Mouse (Mus musculus): ENCODE results near the gene Ipo9. TPM values are rescaled to one million over a fixed set of nuclear protein-coding genes. Genes with fewer than 3 reads are reported as not detected.

Gene Ipo9
- polyA plus RNA-seq (2014; fragmentation: Nextera tagmentation; extraction: Ambion mirVana), result 167 and 188 TPM in 2 replicates

DNA sequence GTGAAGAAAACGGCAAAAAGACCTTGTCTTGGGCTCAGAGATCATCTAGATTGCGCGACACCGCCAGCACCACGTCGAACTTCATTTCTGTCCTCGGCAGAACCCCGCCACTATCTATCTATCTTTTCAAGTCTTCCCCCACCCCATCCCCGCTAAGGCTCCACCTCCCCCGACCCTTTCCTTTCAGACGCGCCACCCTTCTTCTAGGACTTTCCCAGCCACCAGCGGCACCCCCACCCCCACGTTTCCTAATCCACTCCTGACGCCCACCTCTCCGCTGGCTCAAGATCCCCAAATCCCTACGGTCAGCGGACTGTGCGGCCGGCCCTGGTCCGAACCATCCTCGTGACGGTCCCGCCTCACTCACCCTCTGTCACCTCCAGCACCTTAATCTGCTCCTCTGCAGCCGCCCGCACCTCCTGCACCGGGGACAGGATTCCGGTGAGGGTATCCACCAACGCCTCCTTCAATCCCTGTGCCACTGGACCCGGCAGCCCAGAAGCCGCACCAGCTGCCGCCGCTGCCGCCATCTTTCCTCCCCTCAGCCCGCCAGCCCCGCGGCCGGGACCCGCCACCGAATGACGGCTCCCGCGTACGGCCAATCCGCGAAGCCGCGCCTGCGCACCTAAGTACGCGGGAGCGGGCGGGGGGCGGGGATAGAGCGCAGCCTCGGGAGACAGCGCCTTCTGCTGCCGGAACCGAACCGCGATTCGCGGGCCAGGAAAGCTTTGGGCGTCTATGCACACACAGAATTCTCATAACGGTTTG lies at the start of gene Ipo9:
Gene Ipo9, minus strand, starts transcription at position 599 of the 768 bp plus-strand sequence.
- H3K27me3 ChIP-seq (ENCODE audit: control insufficient read depth, insufficient read depth, low read length), result no peaks in the 10 kb centered on the region
- peak within 1 kb of the TSS; percentile 84 for H3K27ac ChIP-seq (ENCODE audit: low read depth, low read length)
- H3K36me3 ChIP-seq (ENCODE audit: control insufficient read depth, insufficient read depth, low read length), result peaks cover 3% of the 10 kb centered on the region; the same call in 1 of the 2 replicates
- DNase-seq (ENCODE audit: low spot score, missing footprints) (peak; percentile 98), ATAC-seq (ENCODE audit: low FRiP score) (peak; percentile 96)
- under 1% methylated on average over 61 of the region's 65 CpGs for WGBS
- H3K4me2 ChIP-seq, result peak within 1 kb of the TSS; percentile 60
- peak within 1 kb of the TSS; percentile 97 for H3K9ac ChIP-seq (ENCODE audit: low read length)
- H3K4me1 ChIP-seq (ENCODE audit: control insufficient read depth, insufficient read depth, low read length), result peaks cover 24% of the 10 kb centered on the region
- peak within 1 kb of the TSS; percentile 87 for H3K4me3 ChIP-seq (ENCODE audit: low read depth, low read length)
- no peaks in the 10 kb centered on the region for H3K9me3 ChIP-seq (ENCODE audit: control insufficient read depth, low read length)

- H3K27ac ChIP-seq (ENCODE audit: low read depth, low read length), result no peak overlapping the region
- no peak for ATAC-seq (ENCODE audit: low FRiP score)
- no peak overlapping the region for H3K4me3 ChIP-seq (ENCODE audit: low read depth, low read length)
- peaks cover 4% of the 10 kb centered on the region; the same call in 1 of the 2 replicates for H3K36me3 ChIP-seq (ENCODE audit: control insufficient read depth, insufficient read depth, low read length)
- H3K9ac ChIP-seq (ENCODE audit: low read length), result no peak overlapping the region
- no peaks in the 10 kb centered on the region for H3K9me3 ChIP-seq (ENCODE audit: control insufficient read depth, low read length)
- H3K4me1 ChIP-seq (ENCODE audit: control insufficient read depth, insufficient read depth, low read length), result no peaks in the 10 kb centered on the region
- WGBS, result 90% methylated on average over 7 of the region's 7 CpGs
- no peak overlapping the region for H3K4me2 ChIP-seq
- DNase-seq (ENCODE audit: low spot score, missing footprints), result no peak
- H3K27me3 ChIP-seq (ENCODE audit: control insufficient read depth, insufficient read depth, low read length), result no peaks in the 10 kb centered on the region
Measured at GRCm38 (mm10) chr1:135475571-135475895, 45.2 kb upstream of the Ipo9 start.

- ATAC-seq (ENCODE audit: low FRiP score), result no peak
- no peak overlapping the region for H3K9ac ChIP-seq (ENCODE audit: low read length)
- 76% methylated on average over 15 of the region's 15 CpGs for WGBS
- no peaks in the 10 kb centered on the region for H3K4me1 ChIP-seq (ENCODE audit: control insufficient read depth, insufficient read depth, low read length)
- no peaks in the 10 kb centered on the region for H3K9me3 ChIP-seq (ENCODE audit: control insufficient read depth, low read length)
- no peaks in the 10 kb centered on the region for H3K27me3 ChIP-seq (ENCODE audit: control insufficient read depth, insufficient read depth, low read length)
- no peak overlapping the region for H3K4me3 ChIP-seq (ENCODE audit: low read depth, low read length)
- no peak for DNase-seq (ENCODE audit: low spot score, missing footprints)
- peaks cover 5% of the 10 kb centered on the region; the same call in 1 of the 2 replicates for H3K36me3 ChIP-seq (ENCODE audit: control insufficient read depth, insufficient read depth, low read length)
- H3K27ac ChIP-seq (ENCODE audit: low read depth, low read length), result no peak overlapping the region
- H3K4me2 ChIP-seq, result no peak overlapping the region
Measured at GRCm38 (mm10) chr1:135474861-135475570, 44.7 kb upstream of the Ipo9 start.

DNA sequence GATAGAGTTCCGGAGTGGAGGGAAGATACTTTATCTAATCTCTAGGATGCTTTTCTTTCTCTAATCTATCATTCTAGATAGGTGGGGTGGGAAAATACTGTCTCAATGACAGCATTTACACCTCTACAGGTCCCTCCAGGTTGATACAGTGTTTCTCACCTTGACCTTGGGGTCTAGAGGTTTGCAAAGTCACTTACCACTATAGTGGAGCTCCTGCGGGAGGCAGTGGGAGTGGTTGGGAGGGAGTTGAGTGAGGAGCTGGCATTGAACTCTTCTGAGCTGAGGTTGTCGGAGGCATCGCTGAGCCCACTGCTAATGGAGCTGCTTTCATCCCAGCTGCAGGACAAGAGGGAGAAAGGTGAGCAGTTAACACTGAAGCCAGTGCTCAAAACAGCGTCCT lies 42.2 kb upstream of the Ipo9 start:
- Histone ChIP-seq H3K4me3 (ENCODE audit: low read depth, low read length) (no peak overlapping the region), H3K36me3 (ENCODE audit: control insufficient read depth, insufficient read depth, low read length) (peaks cover 5% of the 10 kb centered on the region; the same call in 1 of the 2 replicates)
- WGBS, result 84% methylated on average over 5 of the region's 5 CpGs

GRCm38 (mm10) chr1:135471742-135472141 lies 41.4 kb upstream of the Ipo9 start:
- no peak for ATAC-seq (ENCODE audit: low FRiP score)
- no peak for DNase-seq (ENCODE audit: low spot score, missing footprints)
- 91% methylated on average over 5 of the region's 5 CpGs for WGBS
- Histone ChIP-seq H3K27me3 (ENCODE audit: control insufficient read depth, insufficient read depth, low read length) (no peaks in the 10 kb centered on the region), H3K9me3 (ENCODE audit: control insufficient read depth, low read length) (no peaks in the 10 kb centered on the region), H3K4me3 (ENCODE audit: low read depth, low read length) (no peak overlapping the region), H3K27ac (ENCODE audit: low read depth, low read length) (no peak overlapping the region), H3K4me1 (ENCODE audit: control insufficient read depth, insufficient read depth, low read length) (no peaks in the 10 kb centered on the region), H3K4me2 (no peak overlapping the region), H3K9ac (ENCODE audit: low read length) (no peak overlapping the region), H3K36me3 (ENCODE audit: control insufficient read depth, insufficient read depth, low read length) (peaks cover 8% of the 10 kb centered on the region; the same call in 1 of the 2 replicates)

More for the DNA sequence above, 42.2 kb upstream of the Ipo9 start:
- H3K9me3 ChIP-seq (ENCODE audit: control insufficient read depth, low read length), result no peaks in the 10 kb centered on the region
- no peaks in the 10 kb centered on the region for H3K4me1 ChIP-seq (ENCODE audit: control insufficient read depth, insufficient read depth, low read length)
- H3K27me3 ChIP-seq (ENCODE audit: control insufficient read depth, insufficient read depth, low read length), result no peaks in the 10 kb centered on the region
- no peak overlapping the region for H3K27ac ChIP-seq (ENCODE audit: low read depth, low read length)
- H3K4me2 ChIP-seq, result no peak overlapping the region
- no peak for ATAC-seq (ENCODE audit: low FRiP score)
- H3K9ac ChIP-seq (ENCODE audit: low read length), result no peak overlapping the region
- DNase-seq (ENCODE audit: low spot score, missing footprints), result no peak

DNA sequence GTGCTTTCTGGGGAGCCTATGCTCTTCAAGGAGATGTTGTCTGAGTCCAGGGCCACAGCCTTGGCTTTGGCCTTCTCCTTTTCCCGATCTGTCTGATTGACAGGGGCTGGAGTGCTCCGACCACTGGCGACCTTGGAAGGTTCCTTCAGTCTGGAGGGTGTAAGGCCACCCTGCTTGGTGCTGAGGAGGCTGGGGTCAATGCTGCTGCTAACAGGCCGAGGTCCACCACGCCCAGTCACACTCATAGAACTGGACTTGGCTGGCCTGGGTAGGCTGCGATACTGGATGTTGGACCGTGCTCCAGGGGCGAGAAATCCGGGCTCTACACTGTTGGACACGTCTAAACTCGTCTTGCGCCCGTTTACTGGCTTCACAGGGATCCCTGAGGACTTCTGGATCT lies 40.2 kb upstream of the Ipo9 start:
- no peak overlapping the region for H3K4me3 ChIP-seq (ENCODE audit: low read depth, low read length)
- H3K9ac ChIP-seq (ENCODE audit: low read length), result no peak overlapping the region
- no peaks in the 10 kb centered on the region for H3K9me3 ChIP-seq (ENCODE audit: control insufficient read depth, low read length)
- peak; percentile 45 for DNase-seq (ENCODE audit: low spot score, missing footprints)
- H3K4me2 ChIP-seq, result no peak overlapping the region
- no peaks in the 10 kb centered on the region for H3K4me1 ChIP-seq (ENCODE audit: control insufficient read depth, insufficient read depth, low read length)
- H3K36me3 ChIP-seq (ENCODE audit: control insufficient read depth, insufficient read depth, low read length), result peaks cover 8% of the 10 kb centered on the region; the same call in 1 of the 2 replicates
- H3K27ac ChIP-seq (ENCODE audit: low read depth, low read length), result no peak overlapping the region
- 93% methylated on average over 13 of the region's 13 CpGs for WGBS
- no peaks in the 10 kb centered on the region for H3K27me3 ChIP-seq (ENCODE audit: control insufficient read depth, insufficient read depth, low read length)
- no peak for ATAC-seq (ENCODE audit: low FRiP score)

DNA sequence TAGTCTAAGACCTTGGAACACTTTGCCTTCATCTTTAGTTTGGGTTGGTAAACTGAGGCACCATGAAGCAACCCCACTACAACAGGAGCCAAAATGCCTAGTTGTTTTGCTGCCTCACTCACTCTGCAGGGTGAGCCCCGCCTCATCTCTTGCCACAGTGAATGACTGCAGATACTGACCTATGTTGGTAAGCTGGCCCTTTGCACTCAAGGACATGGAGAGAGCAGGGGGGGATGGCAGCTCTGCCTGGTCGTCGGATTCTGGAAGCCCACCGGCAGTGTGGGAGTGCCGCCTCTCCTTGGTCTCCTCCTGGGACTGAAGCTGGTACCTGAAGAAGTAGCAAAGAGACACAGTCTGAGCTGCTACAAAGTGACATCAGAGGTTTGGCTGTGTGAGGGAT lies 37.2 kb upstream of the Ipo9 start:
- no peak overlapping the region for H3K27ac ChIP-seq (ENCODE audit: low read depth, low read length)
- H3K4me2 ChIP-seq, result no peak overlapping the region
- no peak overlapping the region for H3K4me3 ChIP-seq (ENCODE audit: low read depth, low read length)
- H3K36me3 ChIP-seq (ENCODE audit: control insufficient read depth, insufficient read depth, low read length), result peaks cover 10% of the 10 kb centered on the region; the same call in 1 of the 2 replicates
- 96% methylated on average over 5 of the region's 5 CpGs for WGBS
- no peaks in the 10 kb centered on the region for H3K9me3 ChIP-seq (ENCODE audit: control insufficient read depth, low read length)
- no peaks in the 10 kb centered on the region for H3K27me3 ChIP-seq (ENCODE audit: control insufficient read depth, insufficient read depth, low read length)
- DNase-seq (ENCODE audit: low spot score, missing footprints), result no peak
- H3K9ac ChIP-seq (ENCODE audit: low read length), result no peak overlapping the region
- ATAC-seq (ENCODE audit: low FRiP score), result no peak
- no peaks in the 10 kb centered on the region for H3K4me1 ChIP-seq (ENCODE audit: control insufficient read depth, insufficient read depth, low read length)

GRCm38 (mm10) chr1:135466935-135467334 lies 36.6 kb upstream of the Ipo9 start:
- Histone ChIP-seq H3K9ac (ENCODE audit: low read length) (no peak overlapping the region), H3K9me3 (ENCODE audit: control insufficient read depth, low read length) (no peaks in the 10 kb centered on the region), H3K4me2 (no peak overlapping the region), H3K4me1 (ENCODE audit: control insufficient read depth, insufficient read depth, low read length) (no peaks in the 10 kb centered on the region), H3K4me3 (ENCODE audit: low read depth, low read length) (no peak overlapping the region), H3K27ac (ENCODE audit: low read depth, low read length) (no peak overlapping the region), H3K36me3 (ENCODE audit: control insufficient read depth, insufficient read depth, low read length) (peaks cover 10% of the 10 kb centered on the region; the same call in 1 of the 2 replicates), H3K27me3 (ENCODE audit: control insufficient read depth, insufficient read depth, low read length) (no peaks in the 10 kb centered on the region)
- ATAC-seq (ENCODE audit: low FRiP score) (no peak), DNase-seq (ENCODE audit: low spot score, missing footprints) (peak; percentile 60)
- 79% methylated on average over 3 of the region's 3 CpGs for WGBS

DNA sequence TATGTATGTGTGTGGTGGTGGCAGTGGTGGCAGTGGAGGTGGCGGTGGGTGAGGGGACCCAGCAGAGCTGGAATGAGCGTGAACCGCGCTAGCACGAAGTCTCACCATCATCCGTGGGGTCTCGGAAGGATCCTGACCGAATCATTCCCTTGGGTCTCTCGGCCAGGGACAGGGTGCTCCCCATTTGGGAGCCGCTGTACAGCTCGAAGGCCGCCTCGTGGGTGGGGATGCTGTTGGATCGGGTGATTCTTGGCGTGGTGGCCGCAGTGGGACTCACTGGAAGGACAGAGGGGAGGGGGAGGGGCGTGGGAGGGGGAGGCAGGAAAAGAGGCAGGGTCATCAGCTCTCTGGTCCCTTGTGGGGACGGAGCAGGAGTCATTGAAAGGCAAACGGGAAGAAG lies 35.4 kb upstream of the Ipo9 start:
- ATAC-seq (ENCODE audit: low FRiP score), result no peak

More for the DNA sequence above, 35.4 kb upstream of the Ipo9 start:
- H3K9me3 ChIP-seq (ENCODE audit: control insufficient read depth, low read length), result no peaks in the 10 kb centered on the region
- H3K4me3 ChIP-seq (ENCODE audit: low read depth, low read length), result no peak overlapping the region
- peaks cover 8% of the 10 kb centered on the region; the same call in 1 of the 2 replicates for H3K36me3 ChIP-seq (ENCODE audit: control insufficient read depth, insufficient read depth, low read length)
- no peak overlapping the region for H3K9ac ChIP-seq (ENCODE audit: low read length)
- no peaks in the 10 kb centered on the region for H3K27me3 ChIP-seq (ENCODE audit: control insufficient read depth, insufficient read depth, low read length)
- no peak overlapping the region for H3K27ac ChIP-seq (ENCODE audit: low read depth, low read length)
- WGBS, result 91% methylated on average over 19 of the region's 19 CpGs
- DNase-seq (ENCODE audit: low spot score, missing footprints), result peak; percentile 14
- H3K4me1 ChIP-seq (ENCODE audit: control insufficient read depth, insufficient read depth, low read length), result no peaks in the 10 kb centered on the region
- H3K4me2 ChIP-seq, result no peak overlapping the region
